Mouse (Mus musculus) erythroblast, embryonic 14.5 days (primary cell): ENCODE data around the gene Hoxb7. TPM values are rescaled to one million over a fixed set of nuclear protein-coding genes. Genes with fewer than 3 reads are reported as not detected.

Experiments used
- H3K27me3 ChIP-seq: 2 replicates; pipeline ENCODE4 v1.6.1; 2012; ENCODE audit warnings: inconsistent platforms; ENCODE audit not compliant: control insufficient read depth
- H3K36me3 ChIP-seq: 2 replicates; pipeline ENCODE4 v1.6.1; 2012; ENCODE audit warnings: mild to moderate bottlenecking, inconsistent platforms; ENCODE audit not compliant: control insufficient read depth
- H3K4me1 ChIP-seq: 2 replicates; pipeline ENCODE4 v1.6.1; 2012; ENCODE audit warnings: inconsistent platforms; ENCODE audit not compliant: control insufficient read depth
- H3K4me3 ChIP-seq: replicated peaks from 2 replicates; pipeline ENCODE3; 2012; ENCODE audit warnings: moderate library complexity, mild to moderate bottlenecking, inconsistent platforms
- H3K9me3 ChIP-seq: 2 replicates; pipeline ENCODE4 v1.6.1; 2012; ENCODE audit warnings: low read length, inconsistent platforms, mixed read lengths; ENCODE audit not compliant: control insufficient read depth
- GATA1 ChIP-seq: IDR thresholded peaks from 2 replicates; pipeline ENCODE4 v1.6.1; 2012; ENCODE audit warnings: low read length, inconsistent platforms, mixed read lengths
- TAL1 ChIP-seq: IDR thresholded peaks from 3 replicates; pipeline ENCODE4 v1.6.1; 2012; ENCODE audit warnings: low read length, inconsistent platforms, mixed read lengths
- polyA plus RNA-seq: library from polyadenylated mRNA; stranded (reverse); fragments of >175 nt; gene quantifications from 2 replicates; pipeline ENCODE4 v1.2.3, GENCODE M21; 2012

Hoxb7 gene
- polyA plus RNA-seq, 1 experiment: not detected

GRCm38 (mm10) chr11:96259038-96259437 is 27.4 kb upstream of the Hoxb7 start:
- H3K27me3 ChIP-seq: peaks cover 96% of the 10 kb centered on the region
- H3K4me3 ChIP-seq: no peak overlapping the region
- no peaks in the 10 kb centered on the region for H3K9me3 ChIP-seq
- no peaks in the 10 kb centered on the region for H3K36me3 ChIP-seq
- TF ChIP-seq GATA1: no peak
- no peak for TF ChIP-seq TAL1
- H3K4me1 ChIP-seq: no peaks in the 10 kb centered on the region

GRCm38 (mm10) chr11:96259511-96259910 is 26.9 kb upstream of the Hoxb7 start:
- H3K9me3 ChIP-seq: no peaks in the 10 kb centered on the region
- H3K4me3 ChIP-seq: no peak overlapping the region
- no peaks in the 10 kb centered on the region for H3K36me3 ChIP-seq
- no peaks in the 10 kb centered on the region for H3K4me1 ChIP-seq
- H3K27me3 ChIP-seq: peaks cover 96% of the 10 kb centered on the region
- TF ChIP-seq GATA1 (no peak), TAL1 (no peak)

GRCm38 (mm10) chr11:96260310-96260970 is 26.0 kb upstream of the Hoxb7 start:
- Histone ChIP-seq H3K4me1 (no peaks in the 10 kb centered on the region), H3K9me3 (no peaks in the 10 kb centered on the region), H3K36me3 (no peaks in the 10 kb centered on the region), H3K4me3 (no peak overlapping the region), H3K27me3 (peaks cover 96% of the 10 kb centered on the region)
- TF ChIP-seq GATA1 (no peak), TAL1 (no peak)

- H3K27me3 ChIP-seq: peaks cover 95% of the 10 kb centered on the region
- H3K36me3 ChIP-seq: no peaks in the 10 kb centered on the region
- H3K9me3 ChIP-seq: no peaks in the 10 kb centered on the region
- H3K4me3 ChIP-seq: no peak overlapping the region
- H3K4me1 ChIP-seq: no peaks in the 10 kb centered on the region
- no peak for TF ChIP-seq GATA1
- no peak for TF ChIP-seq TAL1
Measured at GRCm38 (mm10) chr11:96261323-96261890, 25.0 kb upstream of the Hoxb7 start.

- H3K4me3 ChIP-seq: no peak overlapping the region
- no peak for TF ChIP-seq TAL1
- TF ChIP-seq GATA1: no peak
- no peaks in the 10 kb centered on the region for H3K4me1 ChIP-seq
- no peaks in the 10 kb centered on the region for H3K9me3 ChIP-seq
- no peaks in the 10 kb centered on the region for H3K36me3 ChIP-seq
- H3K27me3 ChIP-seq: peaks cover 96% of the 10 kb centered on the region
Measured at GRCm38 (mm10) chr11:96262262-96262830, 24.1 kb upstream of the Hoxb7 start.

GRCm38 (mm10) chr11:96263636-96264389 is 22.6 kb upstream of the Hoxb7 start:
- Histone ChIP-seq H3K4me1 (no peaks in the 10 kb centered on the region), H3K36me3 (no peaks in the 10 kb centered on the region), H3K4me3 (no peak overlapping the region), H3K9me3 (no peaks in the 10 kb centered on the region), H3K27me3 (peaks cover 97% of the 10 kb centered on the region)
- TF ChIP-seq GATA1: no peak
- no peak for TF ChIP-seq TAL1

GRCm38 (mm10) chr11:96264390-96265020 is 21.9 kb upstream of the Hoxb7 start:
- TF ChIP-seq TAL1: no peak
- no peak for TF ChIP-seq GATA1
- peaks cover 98% of the 10 kb centered on the region for H3K27me3 ChIP-seq
- no peaks in the 10 kb centered on the region for H3K4me1 ChIP-seq

GRCm38 (mm10) chr11:96265954-96266353 is 20.5 kb upstream of the Hoxb7 start:
- H3K9me3 ChIP-seq: no peaks in the 10 kb centered on the region
- no peak overlapping the region for H3K4me3 ChIP-seq
- TF ChIP-seq GATA1: no peak
- TF ChIP-seq TAL1: no peak
- peaks cover 99% of the 10 kb centered on the region for H3K27me3 ChIP-seq
- H3K36me3 ChIP-seq: no peaks in the 10 kb centered on the region
- H3K4me1 ChIP-seq: no peaks in the 10 kb centered on the region

More at GRCm38 (mm10) chr11:96264390-96265020, 21.9 kb upstream of the Hoxb7 start:
- H3K4me3 ChIP-seq: no peak overlapping the region
- no peaks in the 10 kb centered on the region for H3K36me3 ChIP-seq
- H3K9me3 ChIP-seq: no peaks in the 10 kb centered on the region
